Mouse (Mus musculus) right cerebral cortex, postnatal 25 days (tissue): ENCODE measurements around the gene Pknox1.

Source experiments
- DNase-seq: peaks from one replicate; pipeline ENCODE4 v3.0.0; 2022

Gene Pknox1

DNA sequence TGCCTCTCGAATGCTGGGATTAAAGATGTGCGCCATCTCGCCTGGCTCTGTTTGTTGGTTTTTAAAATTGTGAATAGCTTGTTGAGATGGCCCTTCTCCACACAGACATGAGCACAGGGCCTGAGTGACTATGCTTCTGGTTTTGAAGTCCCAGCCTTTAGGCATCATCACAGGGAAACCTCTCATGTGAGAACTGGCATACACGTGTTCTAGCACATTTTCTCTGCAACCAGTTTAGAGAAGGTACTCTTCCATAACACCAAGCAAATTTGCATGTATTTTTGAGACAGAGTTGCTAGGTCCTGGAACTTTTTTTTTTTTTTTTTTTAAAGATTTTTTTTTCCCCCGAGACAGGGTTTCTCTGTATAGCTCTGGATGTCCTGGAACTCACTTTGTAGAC is 92.1 kb downstream of the Pknox1 start:
- no peak for DNase-seq
